Mouse (Mus musculus): ENCODE results near the gene Nsl1.

DNA sequence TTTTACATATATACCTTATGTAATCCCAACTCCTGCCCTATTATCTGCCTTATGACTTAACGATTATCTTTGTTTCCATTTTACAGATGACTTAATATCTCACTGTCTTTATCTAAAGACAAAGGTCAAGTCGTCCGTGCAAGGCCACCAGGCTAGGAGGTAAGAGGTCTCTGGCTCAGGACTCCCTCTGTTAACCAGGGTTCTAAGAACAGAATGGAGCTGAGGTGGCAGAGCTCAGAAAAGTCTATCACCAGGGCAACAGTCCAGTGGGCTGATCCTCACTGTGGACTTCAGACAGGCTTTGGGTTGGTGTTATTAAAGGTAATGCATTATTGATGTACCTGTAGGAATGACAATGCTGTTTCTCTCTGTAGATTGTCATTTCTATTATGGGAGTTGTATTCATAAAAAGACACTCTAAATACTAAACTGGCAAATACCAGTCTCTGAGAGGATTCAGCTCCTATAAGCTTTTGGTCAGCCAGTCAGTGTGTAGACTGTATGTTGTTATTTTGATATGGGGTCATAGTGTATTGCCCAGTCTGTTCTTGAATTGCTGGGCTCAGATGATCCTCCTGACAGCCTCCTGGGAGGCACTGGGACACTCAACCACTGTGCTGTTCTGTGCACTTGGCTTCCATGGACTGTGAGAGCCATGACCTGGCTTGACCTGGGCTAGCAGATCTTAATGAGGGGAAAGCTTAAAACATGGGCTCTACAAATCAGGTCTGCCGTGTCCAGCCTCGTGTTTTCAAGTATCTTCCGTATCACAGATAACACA lies 26.1 kb upstream of the Nsl1 start, which contains the start of gene Spata45:
- peak; percentile 33; the same call in 1 of the 2 replicates for TF ChIP-seq POLR2A (IDR thresholded peaks at IDR 0.05; ENCODE audit: control insufficient read depth, low read depth, low read length)
- TF ChIP-seq CTCF (IDR thresholded peaks at IDR 0.05; ENCODE audit: control insufficient read depth, insufficient read depth, insufficient replicate concordance, low read depth, low read length) = no peak
